Mouse (Mus musculus) small intestine, adult 2 months (tissue): ENCODE results near the gene Mtmr3.

ENCODE experiments used
- CTCF ChIP-seq: fragments of 200-500 bp; IDR thresholded peaks from 2 replicates; pipeline ENCODE4 v1.5.1; 2012; ENCODE audit warnings: low read depth, mild to moderate bottlenecking, control low read depth, inconsistent platforms, low read length, moderate library complexity, mixed read lengths; ENCODE audit not compliant: insufficient replicate concordance, insufficient read length; ENCODE audit errors: extremely low read depth
- POLR2A ChIP-seq: fragments of 200-500 bp; IDR thresholded peaks from 2 replicates; pipeline ENCODE4 v1.6.1; 2012; ENCODE audit warnings: low read depth, mild to moderate bottlenecking, control low read depth, inconsistent platforms, low read length, moderate library complexity

GRCm38 (mm10) chr11:4602691-4603441, 8.2 kb upstream of the Mtmr3 start:
- no peak for TF ChIP-seq POLR2A
- no peak for TF ChIP-seq CTCF
